20 mouse cellular contexts compared by ENCODE assay signal in the genomic region with DNA sequence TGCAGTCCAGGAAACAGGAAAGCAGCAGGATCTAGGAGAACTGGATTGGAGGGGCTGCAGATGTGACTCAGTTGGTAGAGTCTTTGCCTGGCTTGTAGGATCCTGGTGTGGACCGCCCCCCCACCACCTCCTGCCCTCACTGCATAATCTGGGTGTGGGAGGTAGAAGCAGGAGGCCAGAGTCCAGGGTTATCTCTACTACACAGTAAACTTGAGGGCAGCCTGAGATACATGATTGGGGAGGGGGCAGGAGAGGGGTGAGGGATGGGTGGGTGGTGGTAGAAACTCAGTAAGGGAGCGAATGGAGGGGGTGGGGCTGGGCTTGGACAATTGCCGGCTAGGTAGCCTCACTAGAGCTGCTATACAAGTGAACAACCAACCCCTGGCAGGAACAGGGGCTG. TPM values are rescaled to one million over a fixed set of nuclear protein-coding genes. Genes with fewer than 3 reads are reported as not detected.
DNase-seq lines count a peak whose midpoint lies in the region; ATAC-seq and TF ChIP-seq lines count a peak whose summit lies in the region.
"Had no signal": no experiment of that assay in that cellular context is flagged by ENCODE, and none has a peak within 500 bp of the region (broad histone marks: within the 10 kb centered on the region; RNA-seq: fewer than 3 reads in every experiment).

No protein-coding gene starts in this region.

- DNase-seq in heart, adult 8-10 months (ENCODE audit: low spot score), result no peak
- DNase-seq in thymus, postnatal 4 days, result no peak
- no peak for DNase-seq in left cerebral cortex, adult 8-10 months (ENCODE audit: low spot score in 2 of 2)
- DNase-seq: adrenal gland, postnatal 36 days; cerebellum, postnatal 14 days; heart, postnatal 36 days; kidney, adult 11 months; kidney, postnatal 4 days; layer of hippocampus, postnatal 36 days; thymus, postnatal 14 days had no signal

- peak overlapping the region; percentile 41; the same call in 1 of the 2 replicates for H3K27ac ChIP-seq in heart, embryonic 11.5 days (ENCODE audit: low read depth, low read length)
- no peak overlapping the region; the same call in 1 of the 2 replicates for H3K27ac ChIP-seq in intestine, embryonic 16.5 days (ENCODE audit: low read length)
- no peak overlapping the region for H3K27ac ChIP-seq in kidney, embryonic 14.5 days (ENCODE audit: low read depth, low read length)
- H3K27ac ChIP-seq: embryonic facial prominence, embryonic 13.5 days; forebrain, embryonic 12.5 days had no signal

- H3K9me3 ChIP-seq in heart, embryonic 11.5 days (replicated peaks; ENCODE audit: control insufficient read depth, low read length), result no peaks in the 10 kb centered on the region
- no peaks in the 10 kb centered on the region for H3K9me3 ChIP-seq in E14TG2a.4 (ENCODE audit: low read length)
- no peaks in the 10 kb centered on the region for H3K9me3 ChIP-seq in intestine, embryonic 16.5 days (ENCODE audit: control insufficient read depth, low read length)
- no peaks in the 10 kb centered on the region for H3K9me3 ChIP-seq in kidney, embryonic 14.5 days (ENCODE audit: control insufficient read depth, low read length)
- H3K9me3 ChIP-seq: embryonic facial prominence, embryonic 13.5 days; forebrain, embryonic 12.5 days had no signal

- TF ChIP-seq CTCF in E14TG2a.4 (conservative IDR thresholded peaks at IDR 0.05; ENCODE audit: low read length), result no peak

- H3K4me2 ChIP-seq in heart, embryonic 11.5 days, result peak overlapping the region; percentile 19; the same call in 1 of the 2 replicates
- H3K4me2 ChIP-seq in intestine, embryonic 16.5 days (ENCODE audit: low read depth, low read length), result no peak overlapping the region
- no peak overlapping the region for H3K4me2 ChIP-seq in kidney, embryonic 14.5 days (replicated peaks; ENCODE audit: low read depth, low read length)
- H3K4me2 ChIP-seq: embryonic facial prominence, embryonic 13.5 days; forebrain, embryonic 12.5 days had no signal

- H3K4me1 ChIP-seq in heart, embryonic 11.5 days (ENCODE audit: control insufficient read depth, insufficient read depth, low read length), result peaks cover 35% of the 10 kb centered on the region
- H3K4me1 ChIP-seq in E14TG2a.4 (replicated peaks; ENCODE audit: low read depth, low read length), result peaks cover 55% of the 10 kb centered on the region
- H3K4me1 ChIP-seq in intestine, embryonic 16.5 days (ENCODE audit: control insufficient read depth, insufficient read depth, low read length), result peaks cover 33% of the 10 kb centered on the region
- H3K4me1 ChIP-seq in kidney, embryonic 14.5 days (ENCODE audit: control insufficient read depth, insufficient read depth, low read length), result peaks cover 25% of the 10 kb centered on the region

- WGBS in heart, embryonic 11.5 days (ENCODE audit: insufficient replicate concordance), result 29% methylated on average over 3 of the region's 3 CpGs
- WGBS in intestine, embryonic 16.5 days, result 45% methylated on average over 3 of the region's 3 CpGs
- WGBS in kidney, embryonic 14.5 days, result 45% methylated on average over 3 of the region's 3 CpGs

- no peak overlapping the region for H3K4me3 ChIP-seq in heart, embryonic 11.5 days (ENCODE audit: low read depth, low read length)
- H3K4me3 ChIP-seq in E14TG2a.4 (replicated peaks; ENCODE audit: low read length), result 0 out of 2 replicates have a peak overlapping the region, but pooled peaks have one; percentile 17
- no peak overlapping the region for H3K4me3 ChIP-seq in intestine, embryonic 16.5 days (ENCODE audit: low read length)
- no peak overlapping the region for H3K4me3 ChIP-seq in kidney, embryonic 14.5 days (ENCODE audit: low read length)
- H3K4me3 ChIP-seq: embryonic facial prominence, embryonic 13.5 days; forebrain, embryonic 12.5 days had no signal

- H3K27me3 ChIP-seq in heart, embryonic 11.5 days (ENCODE audit: control insufficient read depth, insufficient read depth, low read length), result no peaks in the 10 kb centered on the region
- peaks cover 7% of the 10 kb centered on the region; the same call in 1 of the 2 replicates for H3K27me3 ChIP-seq in E14TG2a.4 (ENCODE audit: insufficient read depth, low read length)
- no peaks in the 10 kb centered on the region for H3K27me3 ChIP-seq in intestine, embryonic 16.5 days (replicated peaks; ENCODE audit: control insufficient read depth, insufficient read depth, low read length)
- 0 out of 2 replicates have a peak, but pooled peaks cover 2% of the 10 kb centered on the region for H3K27me3 ChIP-seq in kidney, embryonic 14.5 days (ENCODE audit: control insufficient read depth, insufficient read depth, low read length)
- H3K27me3 ChIP-seq: embryonic facial prominence, embryonic 13.5 days had no signal

- H3K9ac ChIP-seq in heart, embryonic 11.5 days (ENCODE audit: low read depth, low read length), result 0 out of 2 replicates have a peak overlapping the region, but pooled peaks have one; percentile 16
- H3K9ac ChIP-seq in intestine, embryonic 16.5 days (ENCODE audit: low read depth, low read length), result no peak overlapping the region
- H3K9ac ChIP-seq in kidney, embryonic 14.5 days (ENCODE audit: low read depth, low read length), result no peak overlapping the region
- H3K9ac ChIP-seq: embryonic facial prominence, embryonic 13.5 days; forebrain, embryonic 12.5 days had no signal

- H3K36me3 ChIP-seq in heart, embryonic 11.5 days (ENCODE audit: control insufficient read depth, insufficient read depth, low read length), result no peaks in the 10 kb centered on the region
- H3K36me3 ChIP-seq in E14TG2a.4 (ENCODE audit: insufficient read depth, low read length), result no peaks in the 10 kb centered on the region
- no peaks in the 10 kb centered on the region for H3K36me3 ChIP-seq in intestine, embryonic 16.5 days (ENCODE audit: control insufficient read depth, insufficient read depth, low read length)
- H3K36me3 ChIP-seq in kidney, embryonic 14.5 days (ENCODE audit: control insufficient read depth, insufficient read depth, low read length), result no peaks in the 10 kb centered on the region
- H3K36me3 ChIP-seq: embryonic facial prominence, embryonic 13.5 days; forebrain, embryonic 12.5 days had no signal

- 0 out of 2 replicates have a peak, but pooled peaks have one; percentile 25 for ATAC-seq in heart, embryonic 11.5 days (replicated peaks; ENCODE audit: insufficient number of reproducible peaks, low FRiP score, low TSS enrichment)
- peak; percentile 63 for ATAC-seq in intestine, embryonic 16.5 days
- ATAC-seq in megakaryocyte progenitor cell, adult 5-6 weeks (replicated peaks; ENCODE audit: poor library complexity), result 0 out of 2 replicates have a peak, but pooled peaks have one; percentile 11
- no peak for ATAC-seq in kidney, embryonic 14.5 days (ENCODE audit: low FRiP score, low TSS enrichment)

RNA-seq across cellular contexts. Expression of a gene that starts 38.3 kb away (rescaled TPM):
- not detected in 2 replicates for polyA plus RNA-seq in heart, embryonic 11.5 days (2014; fragmentation: Nextera tagmentation; extraction: Ambion mirVana)
- total RNA-seq in heart, adult 8-10 months (2022), result not detected
- not detected in 2 replicates for polyA plus RNA-seq in intestine, embryonic 16.5 days (2015; fragmentation: Nextera tagmentation; extraction: Ambion mirVana)
- not detected in 2 replicates for total RNA-seq in megakaryocyte progenitor cell, adult 5-6 weeks (2015)
- not detected in 2 replicates for total RNA-seq in megakaryocyte progenitor cell, adult 5-6 weeks (2017)
- not detected in 2 replicates for polyA plus RNA-seq in kidney, embryonic 14.5 days (2014; fragmentation: Nextera tagmentation; extraction: Ambion mirVana)
- not detected for total RNA-seq in left cerebral cortex, adult 8-10 months (2022)
- total RNA-seq: adrenal gland, postnatal 36 days; ES-E14; granulocyte monocyte progenitor cell, adult 5-6 weeks; heart, postnatal 36 days; layer of hippocampus, postnatal 36 days had no signal
- polyA plus RNA-seq: embryonic facial prominence, embryonic 13.5 days; forebrain, embryonic 12.5 days; limb, embryonic 14.5 days had no signal
